Mouse (Mus musculus): ENCODE measurements around the gene Vmp1. TPM values are rescaled to one million over a fixed set of nuclear protein-coding genes. Genes with fewer than 3 reads are reported as not detected.

Gene Vmp1
- polyA plus RNA-seq, 1 experiment from 2014 or later = 151 TPM

DNA sequence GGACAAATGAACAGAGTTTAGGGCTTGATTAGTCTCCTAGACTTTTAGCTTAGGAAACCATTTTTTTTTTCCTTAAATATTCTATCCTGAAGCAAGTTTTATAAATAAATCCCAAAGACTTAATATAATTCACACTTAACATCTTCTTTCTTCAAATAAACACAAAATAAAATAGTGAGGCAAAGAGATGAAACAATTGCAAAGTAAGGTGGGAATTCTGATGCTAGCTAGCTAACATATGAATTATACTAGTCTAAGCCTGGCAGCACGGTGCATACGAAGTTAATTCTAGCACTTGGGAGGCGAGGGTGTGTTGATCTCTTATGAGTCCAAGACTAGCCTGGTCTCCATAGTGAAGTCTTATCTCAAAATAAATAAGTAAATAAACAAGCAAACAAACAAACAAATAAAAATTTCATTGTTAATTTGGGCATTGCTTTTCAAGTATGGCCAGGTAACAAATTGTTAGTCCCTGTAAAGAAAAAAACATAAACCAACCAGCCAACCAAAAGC is 100.3 kb downstream of the Vmp1 start:
- no peak overlapping the region for H3K4me2 ChIP-seq (ENCODE audit: low read depth, low read length)
- H3K9me3 ChIP-seq (ENCODE audit: control insufficient read depth, low read length) = no peaks in the 10 kb centered on the region
- no peak overlapping the region for H3K9ac ChIP-seq (replicated peaks; ENCODE audit: low read depth, low read length)
- H3K36me3 ChIP-seq (ENCODE audit: control insufficient read depth, insufficient read depth, low read length) = 0 out of 2 replicates have a peak, but pooled peaks cover 3% of the 10 kb centered on the region
- no peak overlapping the region for H3K27ac ChIP-seq (ENCODE audit: low read depth, low read length)
- H3K27me3 ChIP-seq (ENCODE audit: control insufficient read depth, insufficient read depth, low read length) = no peaks in the 10 kb centered on the region
- WGBS = 93% methylated on average over 3 of the region's 3 CpGs
- no peak overlapping the region for H3K4me3 ChIP-seq (ENCODE audit: low read depth, low read length)
- H3K4me1 ChIP-seq (ENCODE audit: control insufficient read depth, insufficient read depth, low read length) = no peaks in the 10 kb centered on the region
- ATAC-seq (ENCODE audit: low read depth) = no peak

DNA sequence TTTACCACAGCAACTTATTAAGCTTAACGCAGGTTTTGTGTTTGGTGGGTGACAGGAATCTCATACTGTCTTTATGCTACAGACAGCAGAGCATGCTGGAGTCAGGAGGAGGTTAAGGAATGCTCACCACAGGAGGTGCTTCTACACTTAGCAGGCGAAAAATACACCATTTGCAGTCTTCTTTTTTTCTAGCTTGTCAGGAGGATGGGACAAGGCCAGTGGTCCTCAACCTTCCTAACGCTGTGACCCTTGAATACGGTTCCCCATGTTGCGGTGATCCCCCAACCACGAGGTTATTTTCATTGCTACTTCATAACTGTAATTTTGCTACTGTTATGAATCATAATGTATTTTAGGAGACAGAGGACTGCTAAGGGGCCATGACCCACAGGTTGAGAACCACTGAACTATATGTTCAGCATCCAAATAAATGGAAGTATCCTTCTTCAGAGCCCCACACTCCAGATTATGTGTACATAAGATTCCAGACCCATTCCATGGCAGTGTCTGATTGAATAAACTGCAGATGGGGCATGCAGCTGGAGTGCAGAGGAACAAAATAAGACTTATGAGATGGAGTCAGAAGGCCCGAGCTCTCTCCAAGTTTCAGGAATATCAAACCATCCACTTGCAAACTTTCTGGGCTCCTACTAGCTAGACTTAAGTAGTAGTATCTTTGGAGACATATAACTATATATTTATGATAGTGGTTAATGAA is 100.9 kb downstream of the Vmp1 start:
- no peaks in the 10 kb centered on the region for H3K9me3 ChIP-seq (ENCODE audit: control insufficient read depth, low read length)
- 86% methylated on average over 7 of the region's 7 CpGs for WGBS
- no peak overlapping the region for H3K4me2 ChIP-seq (ENCODE audit: low read depth, low read length)
- no peak overlapping the region for H3K4me3 ChIP-seq (ENCODE audit: low read depth, low read length)
- no peak overlapping the region for H3K9ac ChIP-seq (replicated peaks; ENCODE audit: low read depth, low read length)
- no peaks in the 10 kb centered on the region for H3K4me1 ChIP-seq (ENCODE audit: control insufficient read depth, insufficient read depth, low read length)
- no peaks in the 10 kb centered on the region for H3K27me3 ChIP-seq (ENCODE audit: control insufficient read depth, insufficient read depth, low read length)
- 0 out of 2 replicates have a peak, but pooled peaks cover 3% of the 10 kb centered on the region for H3K36me3 ChIP-seq (ENCODE audit: control insufficient read depth, insufficient read depth, low read length)
- H3K27ac ChIP-seq (ENCODE audit: low read depth, low read length) = no peak overlapping the region
- no peak for ATAC-seq (ENCODE audit: low read depth)

DNA sequence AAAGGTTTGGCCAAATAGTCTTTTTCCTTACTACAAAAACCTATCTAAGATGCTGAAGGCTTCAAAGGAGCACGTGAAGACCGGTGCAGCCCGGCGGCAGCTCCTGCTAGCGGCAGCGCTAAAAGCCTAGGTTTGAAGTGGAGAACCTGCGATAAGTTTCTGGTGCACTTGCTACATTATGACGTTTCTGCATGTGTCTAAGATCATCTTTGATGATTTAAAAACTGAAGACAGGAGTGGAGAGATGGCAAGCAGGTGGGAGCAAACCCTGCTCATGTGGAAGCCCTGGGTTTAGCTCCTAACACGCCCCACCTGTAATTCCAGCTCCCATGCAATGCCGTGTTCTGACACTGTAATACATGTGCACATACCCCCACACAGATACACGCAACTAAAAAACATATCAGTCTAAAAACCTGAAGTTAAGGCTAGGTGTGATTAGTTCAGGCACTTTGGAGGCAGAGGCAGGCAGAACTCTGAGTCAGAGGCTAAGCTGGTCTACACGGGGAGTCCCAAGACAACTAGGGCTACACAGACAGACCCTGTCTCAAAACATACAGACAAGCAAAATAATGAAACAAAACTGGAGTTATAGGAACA is 101.6 kb downstream of the Vmp1 start:
- no peak overlapping the region for H3K4me2 ChIP-seq (ENCODE audit: low read depth, low read length)
- no peak for ATAC-seq (ENCODE audit: low read depth)
- no peak overlapping the region for H3K9ac ChIP-seq (replicated peaks; ENCODE audit: low read depth, low read length)
- 0 out of 2 replicates have a peak, but pooled peaks cover 3% of the 10 kb centered on the region for H3K36me3 ChIP-seq (ENCODE audit: control insufficient read depth, insufficient read depth, low read length)
- H3K9me3 ChIP-seq (ENCODE audit: control insufficient read depth, low read length) = no peaks in the 10 kb centered on the region
- H3K4me1 ChIP-seq (ENCODE audit: control insufficient read depth, insufficient read depth, low read length) = no peaks in the 10 kb centered on the region
- no peak overlapping the region for H3K27ac ChIP-seq (ENCODE audit: low read depth, low read length)
- no peak overlapping the region for H3K4me3 ChIP-seq (ENCODE audit: low read depth, low read length)
- WGBS = 93% methylated on average over 12 of the region's 12 CpGs
- H3K27me3 ChIP-seq (ENCODE audit: control insufficient read depth, insufficient read depth, low read length) = no peaks in the 10 kb centered on the region

DNA sequence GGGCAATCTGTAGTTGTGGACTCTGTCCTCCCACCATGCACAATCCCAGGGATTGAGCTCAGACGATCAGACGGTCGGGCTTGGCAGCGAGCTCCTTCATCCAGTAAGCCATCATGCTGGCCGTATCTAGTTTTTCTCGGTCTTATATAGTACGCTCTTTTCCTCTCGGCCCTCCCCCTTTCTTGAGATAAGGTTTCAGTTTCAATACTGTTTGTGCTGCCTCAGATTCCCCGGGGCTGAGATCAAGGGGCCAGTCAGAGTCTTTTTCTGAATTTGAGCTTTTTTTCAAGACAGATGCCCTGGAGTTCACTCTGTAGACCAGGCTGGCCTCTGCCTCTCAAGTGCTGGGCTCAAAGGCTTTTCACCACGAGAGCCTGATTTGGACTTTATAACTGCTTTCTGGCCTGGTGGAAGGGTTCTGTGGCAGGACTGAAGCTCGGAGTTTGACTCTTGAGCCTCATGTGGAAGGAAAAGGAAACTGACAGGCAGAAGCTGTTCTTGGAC is 102.3 kb downstream of the Vmp1 start:
- WGBS = 79% methylated on average over 11 of the region's 11 CpGs
- no peaks in the 10 kb centered on the region for H3K27me3 ChIP-seq (ENCODE audit: control insufficient read depth, insufficient read depth, low read length)
- H3K9ac ChIP-seq (replicated peaks; ENCODE audit: low read depth, low read length) = no peak overlapping the region
- ATAC-seq (ENCODE audit: low read depth) = no peak
- no peaks in the 10 kb centered on the region for H3K4me1 ChIP-seq (ENCODE audit: control insufficient read depth, insufficient read depth, low read length)
- H3K4me3 ChIP-seq (ENCODE audit: low read depth, low read length) = no peak overlapping the region
- 0 out of 2 replicates have a peak, but pooled peaks cover 3% of the 10 kb centered on the region for H3K36me3 ChIP-seq (ENCODE audit: control insufficient read depth, insufficient read depth, low read length)
- no peak overlapping the region for H3K4me2 ChIP-seq (ENCODE audit: low read depth, low read length)
- H3K9me3 ChIP-seq (ENCODE audit: control insufficient read depth, low read length) = no peaks in the 10 kb centered on the region
- no peak overlapping the region for H3K27ac ChIP-seq (ENCODE audit: low read depth, low read length)

DNA sequence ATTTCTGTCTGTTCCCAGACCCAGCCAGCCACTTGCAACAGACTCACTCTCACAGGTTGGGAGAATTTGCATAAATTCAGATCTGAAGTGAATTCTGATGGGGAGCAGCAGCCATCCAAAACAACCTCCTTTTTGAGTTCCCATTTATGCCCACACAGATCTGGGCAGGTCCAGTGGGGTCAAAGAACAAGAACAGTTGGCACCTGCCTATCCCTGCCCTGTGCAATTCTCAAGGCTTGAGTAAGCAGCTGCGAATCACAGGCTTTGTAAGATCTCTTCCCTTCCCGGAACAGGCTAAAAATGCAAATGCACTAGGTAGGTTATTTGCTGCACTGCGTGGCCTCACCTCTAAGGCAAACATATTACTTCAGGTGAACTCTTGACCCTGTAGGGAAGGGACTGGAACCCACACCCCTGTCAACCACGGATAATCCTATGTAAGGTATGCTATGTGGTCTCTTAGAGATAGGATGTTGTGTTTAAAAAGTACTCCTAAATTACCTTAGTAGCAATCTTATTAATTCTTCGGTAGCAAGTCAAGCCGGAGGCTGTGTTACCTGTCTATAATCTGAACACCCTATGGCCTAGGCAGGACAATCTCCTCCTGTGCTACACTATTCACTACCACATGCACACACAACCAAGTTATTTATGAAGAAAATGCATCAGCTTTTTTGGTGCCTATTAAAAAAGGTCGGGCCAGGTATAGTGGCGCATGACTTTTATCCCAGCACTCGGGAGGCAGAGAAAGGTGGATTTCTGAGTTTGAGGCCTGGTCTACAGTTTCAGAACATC is 103.1 kb downstream of the Vmp1 start:
- Histone ChIP-seq H3K27ac (ENCODE audit: low read depth, low read length) (no peak overlapping the region), H3K4me3 (ENCODE audit: low read depth, low read length) (no peak overlapping the region), H3K9ac (replicated peaks; ENCODE audit: low read depth, low read length) (no peak overlapping the region), H3K9me3 (ENCODE audit: control insufficient read depth, low read length) (no peaks in the 10 kb centered on the region), H3K4me1 (ENCODE audit: control insufficient read depth, insufficient read depth, low read length) (no peaks in the 10 kb centered on the region), H3K27me3 (ENCODE audit: control insufficient read depth, insufficient read depth, low read length) (no peaks in the 10 kb centered on the region), H3K4me2 (ENCODE audit: low read depth, low read length) (no peak overlapping the region), H3K36me3 (ENCODE audit: control insufficient read depth, insufficient read depth, low read length) (0 out of 2 replicates have a peak, but pooled peaks cover 3% of the 10 kb centered on the region)
- 88% methylated on average over 9 of the region's 9 CpGs for WGBS
- ATAC-seq (ENCODE audit: low read depth) = no peak

DNA sequence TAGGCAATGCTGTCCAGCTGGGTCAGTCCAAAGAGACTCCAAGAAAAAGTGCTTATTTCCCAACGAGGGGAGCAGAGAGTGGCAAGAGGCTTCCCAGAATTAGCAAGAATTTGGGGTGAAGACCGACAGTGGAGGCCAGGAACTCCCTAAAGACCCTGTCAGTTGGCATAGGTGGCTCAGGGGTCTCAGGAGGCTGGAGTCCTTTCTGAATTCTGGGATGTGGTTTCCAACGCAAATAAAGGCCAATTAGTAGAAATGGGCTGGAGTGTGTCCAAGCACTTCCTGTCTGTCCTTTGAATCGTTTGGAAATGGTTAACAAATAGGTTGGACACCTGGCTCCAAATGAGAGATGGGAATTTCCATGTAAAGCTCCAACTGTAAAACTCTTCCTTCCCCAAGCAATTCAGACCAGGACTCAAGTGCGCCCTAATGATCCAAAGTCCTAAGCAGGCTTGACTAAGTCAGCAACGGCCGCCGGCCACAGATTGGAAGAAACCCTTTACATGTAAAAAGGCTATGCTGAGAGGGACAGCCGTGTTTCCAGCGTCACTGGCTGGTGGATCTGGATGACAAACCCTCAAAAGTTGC is 103.8 kb downstream of the Vmp1 start:
- no peaks in the 10 kb centered on the region for H3K9me3 ChIP-seq (ENCODE audit: control insufficient read depth, low read length)
- H3K4me2 ChIP-seq (ENCODE audit: low read depth, low read length) = no peak overlapping the region
- no peak for ATAC-seq (ENCODE audit: low read depth)
- H3K4me3 ChIP-seq (ENCODE audit: low read depth, low read length) = no peak overlapping the region
- H3K4me1 ChIP-seq (ENCODE audit: control insufficient read depth, insufficient read depth, low read length) = no peaks in the 10 kb centered on the region
- H3K27me3 ChIP-seq (ENCODE audit: control insufficient read depth, insufficient read depth, low read length) = no peaks in the 10 kb centered on the region
- no peak overlapping the region for H3K9ac ChIP-seq (replicated peaks; ENCODE audit: low read depth, low read length)
- 83% methylated on average over 10 of the region's 10 CpGs for WGBS
- no peak overlapping the region for H3K27ac ChIP-seq (ENCODE audit: low read depth, low read length)
- no peaks in the 10 kb centered on the region for H3K36me3 ChIP-seq (ENCODE audit: control insufficient read depth, insufficient read depth, low read length)

DNA sequence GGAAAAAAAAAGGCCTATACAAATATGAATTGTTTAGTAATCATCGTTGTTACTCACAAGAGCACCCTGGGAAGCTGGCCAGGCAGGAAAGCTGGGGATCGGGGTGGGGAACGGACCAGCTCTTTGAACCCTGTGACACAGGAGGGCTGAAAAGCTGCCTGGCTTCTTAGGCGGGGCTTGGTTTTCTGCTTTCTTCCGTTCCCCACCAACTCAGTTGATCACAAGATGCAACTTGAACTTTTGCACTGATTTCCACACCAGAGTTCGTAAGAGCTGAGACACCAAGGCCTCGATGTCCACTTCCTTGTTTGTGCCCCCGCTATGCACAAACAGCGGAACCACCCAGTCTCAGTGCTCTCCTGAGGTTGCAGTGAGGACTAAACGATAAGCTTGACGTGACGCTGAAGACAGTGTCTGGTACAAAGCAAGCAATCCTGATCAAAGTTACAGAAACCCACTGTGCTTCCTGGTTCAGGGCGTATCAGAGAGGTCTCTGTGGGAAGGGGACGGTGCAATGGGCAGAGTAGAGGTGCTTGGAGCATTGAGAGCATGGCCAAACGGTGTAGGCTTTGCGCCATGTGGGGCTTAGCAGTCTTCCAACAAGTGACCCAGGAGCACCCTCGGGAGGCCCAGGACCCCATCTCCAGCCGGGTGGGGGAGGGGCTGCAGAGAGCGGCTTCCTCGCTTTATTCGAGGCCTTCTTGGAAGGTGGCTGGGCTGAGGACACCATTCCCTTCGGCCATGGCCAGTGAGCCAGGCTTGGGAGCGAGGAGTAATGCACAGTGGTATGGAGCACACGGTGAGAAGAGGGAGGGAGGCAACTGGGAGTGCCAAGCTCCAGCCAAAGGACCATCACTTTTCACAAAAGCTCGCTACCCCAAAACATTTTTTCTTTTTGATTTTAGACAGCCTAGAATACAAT is 104.6 kb downstream of the Vmp1 start:
- 80% methylated on average over 25 of the region's 25 CpGs for WGBS
- H3K27me3 ChIP-seq (ENCODE audit: control insufficient read depth, insufficient read depth, low read length) = no peaks in the 10 kb centered on the region
- no peak overlapping the region for H3K4me3 ChIP-seq (ENCODE audit: low read depth, low read length)
- no peak overlapping the region for H3K4me2 ChIP-seq (ENCODE audit: low read depth, low read length)
- no peaks in the 10 kb centered on the region for H3K36me3 ChIP-seq (ENCODE audit: control insufficient read depth, insufficient read depth, low read length)
- no peaks in the 10 kb centered on the region for H3K9me3 ChIP-seq (ENCODE audit: control insufficient read depth, low read length)
- H3K9ac ChIP-seq (replicated peaks; ENCODE audit: low read depth, low read length) = no peak overlapping the region
- no peak overlapping the region for H3K27ac ChIP-seq (ENCODE audit: low read depth, low read length)
- H3K4me1 ChIP-seq (ENCODE audit: control insufficient read depth, insufficient read depth, low read length) = no peaks in the 10 kb centered on the region
- ATAC-seq (ENCODE audit: low read depth) = no peak
